Mouse (Mus musculus): ENCODE data around the gene Pacsin2. TPM values are rescaled to one million over a fixed set of nuclear protein-coding genes. Genes with fewer than 3 reads are reported as not detected.
A peak's percentile ranks its signal among the peaks of the same experiment; 100 is the strongest.
"Not testable (repeated sequence)": the region's sequence is repeated elsewhere in the genome, so short reads cannot be mapped to it uniquely, and the experiment has no call there.

Pacsin2 gene
- polyA plus RNA-seq, 1 experiment from 2014 or later, result 55.6 TPM

GRCm38 (mm10) chr15:83473832-83474465, 9.5 kb upstream of the Pacsin2 start:
- no peaks in the 10 kb centered on the region for H3K27me3 ChIP-seq (ENCODE audit: low read depth, poor library complexity, severe bottlenecking)
- H3K4me1 ChIP-seq, result peaks cover 7% of the 10 kb centered on the region; the same call in 1 of the 2 replicates
- H3K9me3 ChIP-seq (replicated peaks), result no peaks in the 10 kb centered on the region
- H3K27ac ChIP-seq (replicated peaks), result no peak overlapping the region
- 77% methylated on average over 10 of the region's 10 CpGs for WGBS
- no peak for DNase-seq (ENCODE audit: low spot score)
- H3K36me3 ChIP-seq, result no peaks in the 10 kb centered on the region
- H3K4me3 ChIP-seq, result no peak overlapping the region

DNA sequence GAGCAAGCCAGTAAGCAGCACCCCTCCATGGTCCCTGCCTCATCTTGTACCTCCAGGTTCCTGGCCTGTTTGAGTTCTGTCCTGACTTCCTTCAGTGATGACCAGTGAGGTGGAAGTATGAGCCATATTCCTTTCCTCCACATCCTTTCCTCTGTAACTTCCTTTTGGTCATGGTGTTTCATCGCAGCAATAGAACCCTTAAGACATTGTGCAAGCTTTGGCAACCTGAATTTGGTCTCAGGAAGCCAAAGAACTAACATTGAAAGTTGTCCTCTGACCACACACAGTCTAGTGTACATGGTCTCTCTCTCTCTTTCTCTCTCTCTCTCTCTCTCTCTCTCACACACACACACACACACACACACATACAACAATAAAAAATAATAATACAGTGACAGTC, 8.8 kb upstream of the Pacsin2 start:
- no peak for DNase-seq (ENCODE audit: low spot score)

DNA sequence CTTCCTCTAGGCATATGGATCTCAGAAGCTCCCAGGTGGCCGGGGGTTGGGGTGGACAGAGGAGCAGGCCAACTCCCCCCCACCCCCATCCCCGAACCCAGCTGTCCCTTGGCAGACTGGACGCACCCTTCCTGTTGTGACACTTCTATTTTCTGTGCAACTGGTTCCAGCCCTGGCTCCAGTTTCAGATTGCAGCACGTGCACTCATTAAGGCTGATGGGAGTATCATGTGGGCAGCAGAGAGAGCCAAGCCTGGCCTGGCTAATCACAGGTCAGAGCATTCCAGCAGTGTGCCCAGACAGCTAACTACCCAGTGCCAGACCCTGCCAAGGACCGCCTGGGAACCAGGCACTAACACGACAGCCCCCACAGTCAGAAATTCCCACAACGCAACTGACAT, 7.1 kb upstream of the Pacsin2 start:
- no peak overlapping the region for H3K4me3 ChIP-seq
- WGBS, result 84% methylated on average over 7 of the region's 7 CpGs
- 0 out of 2 replicates have a peak, but pooled peaks cover 2% of the 10 kb centered on the region for H3K4me1 ChIP-seq
- no peak for DNase-seq (ENCODE audit: low spot score)
- H3K27ac ChIP-seq (replicated peaks), result no peak overlapping the region
- H3K36me3 ChIP-seq, result no peaks in the 10 kb centered on the region
- H3K27me3 ChIP-seq (ENCODE audit: low read depth, poor library complexity, severe bottlenecking), result no peaks in the 10 kb centered on the region
- no peaks in the 10 kb centered on the region for H3K9me3 ChIP-seq (replicated peaks)

More for the DNA sequence above, 8.8 kb upstream of the Pacsin2 start:
- Histone ChIP-seq H3K36me3 (no peaks in the 10 kb centered on the region), H3K4me1 (0 out of 2 replicates have a peak, but pooled peaks cover 2% of the 10 kb centered on the region), H3K9me3 (replicated peaks) (no peaks in the 10 kb centered on the region), H3K27ac (replicated peaks) (no peak overlapping the region), H3K4me3 (no peak overlapping the region), H3K27me3 (ENCODE audit: low read depth, poor library complexity, severe bottlenecking) (no peaks in the 10 kb centered on the region)
- WGBS, result 89% methylated on average over 1 of the region's 1 CpGs

DNA sequence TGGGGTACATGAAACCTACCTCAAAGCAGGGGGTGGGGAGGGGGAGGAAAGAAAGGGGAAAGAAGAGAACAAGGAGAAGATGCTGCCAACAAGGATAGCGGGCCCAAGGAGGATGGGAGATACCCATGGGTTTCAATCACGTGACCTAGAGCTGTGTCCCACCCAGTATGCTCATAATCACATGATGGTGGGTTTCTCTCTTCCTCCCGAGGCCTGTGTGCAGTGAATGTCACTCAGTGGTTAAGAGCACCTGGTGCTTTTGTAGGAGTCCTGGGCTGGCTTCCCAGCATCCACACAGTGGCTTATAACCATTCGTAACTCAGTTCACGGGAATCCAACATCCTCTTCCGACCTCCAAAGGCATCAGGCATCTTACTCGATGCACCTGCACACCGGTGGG, 6.0 kb upstream of the Pacsin2 start:
- 87% methylated on average over 8 of the region's 8 CpGs for WGBS
- H3K36me3 ChIP-seq, result no peaks in the 10 kb centered on the region
- H3K27ac ChIP-seq (replicated peaks), result no peak overlapping the region

DNA sequence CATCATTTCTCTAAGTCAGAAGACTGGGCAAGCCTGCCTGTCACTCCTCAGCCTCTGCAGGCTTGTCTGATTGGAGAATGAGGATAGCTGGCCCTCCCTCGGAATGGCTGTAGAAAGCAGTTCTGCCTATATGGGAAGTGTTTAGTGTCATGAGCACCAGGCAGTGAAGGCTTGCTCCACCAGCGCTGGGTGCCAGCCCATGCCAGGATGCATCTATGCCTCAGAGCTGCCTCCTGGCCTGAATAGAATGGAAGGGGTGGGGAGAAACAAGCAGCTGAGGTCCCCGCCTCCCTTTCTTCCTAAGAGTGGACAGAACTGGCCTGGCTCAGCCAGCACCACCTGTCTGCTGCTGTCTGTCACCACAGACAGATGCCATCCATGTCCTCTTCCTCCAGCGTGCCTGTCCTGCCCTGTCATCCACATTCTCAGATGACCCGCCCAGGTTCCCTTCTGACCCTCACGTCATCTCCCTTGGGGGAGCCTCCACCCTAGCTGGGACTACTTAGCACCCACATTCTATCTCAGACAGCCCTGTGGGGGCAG, 4.9 kb upstream of the Pacsin2 start:
- no peak for DNase-seq (ENCODE audit: low spot score)
- Histone ChIP-seq H3K27me3 (ENCODE audit: low read depth, poor library complexity, severe bottlenecking) (no peaks in the 10 kb centered on the region), H3K27ac (replicated peaks) (0 out of 2 replicates have a peak overlapping the region, but pooled peaks have one; percentile 7), H3K9me3 (replicated peaks) (no peaks in the 10 kb centered on the region), H3K4me1 (0 out of 2 replicates have a peak, but pooled peaks cover 2% of the 10 kb centered on the region), H3K36me3 (no peaks in the 10 kb centered on the region), H3K4me3 (no peak overlapping the region)
- 68% methylated on average over 6 of the region's 6 CpGs for WGBS

More for the DNA sequence above, 6.0 kb upstream of the Pacsin2 start:
- no peak for DNase-seq (ENCODE audit: low spot score)
- H3K4me1 ChIP-seq, result 0 out of 2 replicates have a peak, but pooled peaks cover 2% of the 10 kb centered on the region
- H3K9me3 ChIP-seq (replicated peaks), result no peaks in the 10 kb centered on the region
- H3K4me3 ChIP-seq, result no peak overlapping the region
- H3K27me3 ChIP-seq (ENCODE audit: low read depth, poor library complexity, severe bottlenecking), result no peaks in the 10 kb centered on the region

DNA sequence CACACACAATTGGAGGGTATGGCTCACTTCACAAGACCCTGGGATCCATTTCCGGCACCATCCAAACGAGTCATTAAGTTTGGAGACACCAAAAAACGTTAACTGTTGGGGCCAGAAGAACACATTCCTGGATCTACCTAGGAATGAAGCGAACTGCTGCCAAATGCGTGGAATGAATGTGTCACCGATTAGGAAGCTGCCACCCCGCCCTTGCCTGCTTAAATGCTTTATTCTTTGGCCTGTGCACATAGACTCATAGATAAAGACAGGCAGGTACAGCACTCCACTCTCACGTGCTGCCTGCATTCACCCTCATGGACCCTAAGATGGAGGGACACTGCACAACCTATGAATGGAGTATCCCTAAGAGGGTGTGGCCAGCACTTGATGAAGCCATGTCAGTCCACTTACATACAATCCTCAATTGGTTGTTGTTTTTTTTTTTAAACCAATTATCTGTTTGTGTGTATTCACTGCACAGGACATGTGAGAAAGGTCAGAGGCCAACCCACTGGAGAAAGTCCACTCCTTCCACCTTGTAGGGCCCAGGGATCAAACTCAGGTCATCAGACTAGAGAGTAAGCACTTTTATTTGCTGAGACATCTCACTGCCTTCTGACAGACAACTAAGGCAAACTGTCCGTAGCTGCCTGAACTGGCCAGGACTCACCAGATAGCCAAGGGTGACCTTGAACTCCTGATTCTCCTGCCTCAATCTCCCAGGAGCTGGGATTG, 3.0 kb upstream of the Pacsin2 start:
- Histone ChIP-seq H3K36me3 (no peaks in the 10 kb centered on the region), H3K9me3 (replicated peaks) (no peaks in the 10 kb centered on the region), H3K27ac (replicated peaks) (no peak overlapping the region), H3K27me3 (ENCODE audit: low read depth, poor library complexity, severe bottlenecking) (no peaks in the 10 kb centered on the region), H3K4me3 (no peak overlapping the region), H3K4me1 (peaks cover 21% of the 10 kb centered on the region)
- DNase-seq (ENCODE audit: low spot score), result no peak
- WGBS, result 88% methylated on average over 9 of the region's 9 CpGs

- no peaks in the 10 kb centered on the region for H3K36me3 ChIP-seq
- 84% methylated on average over 4 of the region's 4 CpGs for WGBS
- no peak overlapping the region for H3K27ac ChIP-seq (replicated peaks)
- DNase-seq (ENCODE audit: low spot score), result no peak
- no peaks in the 10 kb centered on the region for H3K27me3 ChIP-seq (ENCODE audit: low read depth, poor library complexity, severe bottlenecking)
- peaks cover 23% of the 10 kb centered on the region for H3K4me1 ChIP-seq
- H3K4me3 ChIP-seq, result no peak overlapping the region
- H3K9me3 ChIP-seq (replicated peaks), result no peaks in the 10 kb centered on the region
Observed at GRCm38 (mm10) chr15:83466331-83466730, 1.9 kb upstream of the Pacsin2 start.

DNA sequence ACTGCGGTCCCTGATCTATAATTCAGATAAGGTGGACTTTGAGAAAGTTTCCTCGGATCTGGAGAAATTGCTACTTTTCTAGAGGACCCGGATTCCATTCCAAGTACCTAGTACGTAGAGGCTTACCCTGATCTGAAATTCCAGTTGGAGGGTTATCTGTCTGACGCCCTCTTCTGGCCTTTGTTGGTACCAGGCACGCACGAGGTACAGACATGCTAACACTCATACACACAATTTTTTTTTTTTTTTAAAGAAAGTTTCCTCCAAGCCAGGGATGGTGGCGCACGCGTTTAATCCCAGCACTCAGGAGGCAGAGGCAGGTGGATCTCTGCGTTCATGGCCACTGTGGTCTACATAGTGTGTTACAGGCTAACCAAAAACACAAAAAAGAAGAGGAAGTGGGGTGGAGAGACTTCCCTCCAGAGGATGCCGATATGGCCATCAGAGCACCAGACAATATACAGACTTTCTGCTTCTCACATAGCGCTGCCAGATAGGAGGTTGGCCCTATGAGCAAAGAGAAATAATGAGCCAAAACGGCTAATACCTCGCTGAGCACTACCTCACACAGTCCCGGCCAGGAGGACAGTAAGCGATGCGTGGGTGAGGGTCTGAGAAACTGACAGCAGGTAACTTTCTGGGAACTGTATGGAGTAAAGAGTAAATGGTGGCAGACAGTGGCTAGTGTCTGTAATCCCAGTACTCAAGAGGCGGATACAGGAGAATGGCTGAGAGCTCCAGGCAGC, 672 bp upstream of the Pacsin2 start:
- Histone ChIP-seq H3K9me3 (replicated peaks) (no peaks in the 10 kb centered on the region), H3K36me3 (no peaks in the 10 kb centered on the region), H3K4me1 (peaks cover 23% of the 10 kb centered on the region), H3K27me3 (ENCODE audit: low read depth, poor library complexity, severe bottlenecking) (no peaks in the 10 kb centered on the region), H3K27ac (replicated peaks) (no peak overlapping the region), H3K4me3 (peak overlapping the region; percentile 77)
- DNase-seq (ENCODE audit: low spot score), result no peak
- 78% methylated on average over 19 of the region's 19 CpGs for WGBS

DNA sequence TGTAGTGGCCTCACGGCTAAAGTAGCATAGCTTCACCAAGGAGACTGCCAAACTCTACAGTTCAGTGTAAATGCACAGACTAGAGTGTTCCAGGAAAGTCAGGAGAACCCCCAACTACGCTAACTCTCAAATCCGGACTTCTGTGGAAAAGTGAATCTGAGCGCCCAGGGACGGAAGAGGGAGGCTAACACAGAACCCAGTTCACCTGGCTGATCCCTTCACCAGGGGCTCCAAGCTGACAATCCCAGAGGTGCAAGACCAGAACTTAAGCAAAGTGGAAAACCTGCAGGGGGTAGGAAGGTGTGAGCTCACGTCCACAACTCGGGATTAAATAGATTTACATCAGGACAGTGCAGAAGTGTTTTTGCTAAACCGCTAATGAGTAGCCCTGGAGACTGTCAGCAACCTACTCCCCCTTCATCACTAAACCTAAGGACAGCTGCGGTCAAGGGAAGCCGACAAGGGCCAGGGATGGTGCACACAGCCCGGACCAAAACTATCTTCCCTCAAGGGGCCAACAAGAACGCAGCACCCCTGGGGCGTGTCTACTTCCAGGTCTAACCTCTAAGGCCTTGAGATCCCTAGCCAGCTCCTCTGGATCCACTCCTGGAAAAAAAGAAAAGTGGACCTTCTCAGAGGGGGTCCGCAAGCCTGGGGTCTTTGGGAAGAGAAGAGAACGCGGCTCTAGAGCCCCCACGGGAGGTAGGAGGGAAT, 880 bp downstream of the Pacsin2 start:
- peak overlapping the region; percentile 77 for H3K4me3 ChIP-seq
- H3K36me3 ChIP-seq, result no peaks in the 10 kb centered on the region
- peak overlapping the region; percentile 92 for H3K27ac ChIP-seq (replicated peaks)
- no peaks in the 10 kb centered on the region for H3K9me3 ChIP-seq (replicated peaks)
- no peaks in the 10 kb centered on the region for H3K27me3 ChIP-seq (ENCODE audit: low read depth, poor library complexity, severe bottlenecking)
- DNase-seq (ENCODE audit: low spot score), result peak; percentile 47
- peaks cover 23% of the 10 kb centered on the region for H3K4me1 ChIP-seq
- WGBS, result 14% methylated on average over 17 of the region's 17 CpGs

DNA sequence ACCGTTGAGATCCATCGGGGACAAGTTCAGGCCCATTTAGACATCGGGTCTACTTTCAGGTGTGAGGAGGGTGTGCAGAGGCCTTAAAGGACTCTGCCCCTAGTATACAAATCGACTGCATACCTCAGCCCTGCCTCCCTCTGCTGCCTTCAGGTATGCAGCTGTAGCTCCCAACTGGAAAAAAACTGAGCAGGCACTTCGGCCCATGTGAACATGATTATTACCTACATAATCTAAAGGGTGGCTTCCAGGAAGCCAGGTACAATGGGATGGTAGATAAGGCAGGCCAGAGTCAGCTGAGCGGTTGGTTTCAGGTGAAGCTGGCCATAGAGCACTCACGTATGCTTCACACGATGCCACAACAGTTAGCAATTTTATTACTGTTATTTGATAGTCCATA, 2.1 kb downstream of the Pacsin2 start:
- not testable (repeated sequence) for H3K4me3 ChIP-seq; DNase-seq (ENCODE audit: low spot score)
- 94% methylated on average over 8 of the region's 8 CpGs for WGBS

DNA sequence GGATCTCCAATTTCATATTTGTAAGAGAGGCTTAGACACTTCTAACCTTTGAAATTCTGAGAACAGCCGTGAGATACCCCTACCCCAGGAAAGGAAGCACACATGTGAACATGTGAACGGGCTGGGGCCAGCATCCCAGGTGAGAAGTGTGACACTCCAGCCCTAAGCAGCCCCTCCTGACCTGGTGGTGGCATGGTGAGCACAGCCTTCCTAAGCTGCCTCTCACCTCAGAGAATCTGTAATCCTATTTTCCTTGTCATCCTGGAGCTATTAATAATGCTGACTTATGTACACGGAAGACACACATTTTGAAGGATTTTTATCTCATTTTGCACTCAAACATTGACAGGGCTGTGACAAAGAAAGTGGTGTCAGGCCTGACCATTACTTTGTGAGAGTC, 3.5 kb downstream of the Pacsin2 start:
- Histone ChIP-seq H3K36me3 (no peaks in the 10 kb centered on the region), H3K4me3 (no peak overlapping the region), H3K4me1 (peaks cover 23% of the 10 kb centered on the region), H3K9me3 (replicated peaks) (no peaks in the 10 kb centered on the region), H3K27me3 (ENCODE audit: low read depth, poor library complexity, severe bottlenecking) (no peaks in the 10 kb centered on the region), H3K27ac (replicated peaks) (no peak overlapping the region)
- WGBS, result 94% methylated on average over 3 of the region's 3 CpGs
- no peak for DNase-seq (ENCODE audit: low spot score)

More for the DNA sequence above, 2.1 kb downstream of the Pacsin2 start:
- peaks cover 23% of the 10 kb centered on the region for H3K4me1 ChIP-seq
- H3K36me3 ChIP-seq; H3K27ac ChIP-seq (replicated peaks); H3K9me3 ChIP-seq (replicated peaks); H3K27me3 ChIP-seq (ENCODE audit: low read depth, poor library complexity, severe bottlenecking): not testable (repeated sequence)

DNA sequence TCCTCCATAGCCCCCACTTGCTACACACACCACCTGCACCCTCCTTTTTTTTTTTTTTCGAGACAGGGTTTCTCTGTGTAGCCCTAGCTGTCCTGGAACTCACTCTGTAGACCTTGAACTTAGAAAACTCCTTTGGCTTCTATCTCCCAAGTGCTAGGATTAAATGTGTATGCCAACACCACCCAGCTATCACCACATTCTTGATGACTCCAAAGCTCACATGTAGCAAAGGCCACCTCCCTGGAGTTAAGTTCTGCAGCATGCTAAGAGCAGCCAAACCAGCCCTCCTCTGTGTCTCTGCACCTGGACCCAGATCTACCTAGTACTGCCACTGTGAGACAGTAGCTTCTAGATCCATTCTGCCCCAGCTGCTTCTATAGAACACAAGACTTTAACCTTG, 6.9 kb downstream of the Pacsin2 start:
- Histone ChIP-seq H3K4me1 (peaks cover 10% of the 10 kb centered on the region; the same call in 1 of the 2 replicates), H3K9me3 (replicated peaks) (no peaks in the 10 kb centered on the region), H3K27ac (replicated peaks) (no peak overlapping the region), H3K36me3 (no peaks in the 10 kb centered on the region), H3K27me3 (ENCODE audit: low read depth, poor library complexity, severe bottlenecking) (no peaks in the 10 kb centered on the region), H3K4me3 (no peak overlapping the region)
- no peak for DNase-seq (ENCODE audit: low spot score)
- 93% methylated on average over 1 of the region's 1 CpGs for WGBS
